Mouse (Mus musculus) thymus, adult 2 months (tissue): ENCODE results near the gene B430218F22Rik. TPM values are rescaled to one million over a fixed set of nuclear protein-coding genes. Genes with fewer than 3 reads are reported as not detected.

Source experiments
- DNase-seq: peaks from one replicate; pipeline ENCODE4 v3.0.0; 2021
- H3K27ac ChIP-seq: fragments of 200-500 bp; 2 replicates; pipeline ENCODE4 v1.5.1; 2012; ENCODE audit warnings: low read length, control low read depth; ENCODE audit not compliant: control insufficient read depth, insufficient read depth
- H3K27me3 ChIP-seq: fragments of 200-500 bp; 2 replicates; pipeline ENCODE4 v1.6.1; 2012; ENCODE audit warnings: mild to moderate bottlenecking, low read length, moderate library complexity, mixed read lengths; ENCODE audit not compliant: control insufficient read depth, insufficient read depth
- H3K36me3 ChIP-seq: fragments of 200-500 bp; 2 replicates; pipeline ENCODE4 v1.6.1; 2012; ENCODE audit warnings: mild to moderate bottlenecking, low read length, moderate library complexity; ENCODE audit not compliant: control insufficient read depth, insufficient read depth
- H3K4me1 ChIP-seq: fragments of 200-500 bp; replicated peaks from 2 replicates; pipeline ENCODE4 v1.6.1; 2012; ENCODE audit warnings: low read length; ENCODE audit not compliant: control insufficient read depth, insufficient read depth
- H3K4me3 ChIP-seq: fragments of 200-500 bp; 2 replicates; pipeline ENCODE4 v1.5.1; 2012; ENCODE audit warnings: mild to moderate bottlenecking, low read length, control low read depth, moderate library complexity; ENCODE audit not compliant: control insufficient read depth, insufficient read depth
- CTCF ChIP-seq: fragments of 200-500 bp; IDR thresholded peaks from 2 replicates; pipeline ENCODE4 v1.5.1; 2012; ENCODE audit warnings: mild to moderate bottlenecking, control low read depth, low read length, moderate library complexity, borderline replicate concordance; ENCODE audit not compliant: control insufficient read depth, poor library complexity, insufficient read depth; ENCODE audit errors: extremely low read depth
- POLR2A ChIP-seq: fragments of 200-500 bp; IDR thresholded peaks from 2 replicates; pipeline ENCODE4 v1.6.1; 2012; ENCODE audit warnings: mild to moderate bottlenecking, low read length, control low read depth, moderate library complexity; ENCODE audit not compliant: control insufficient read depth, poor library complexity, insufficient read depth; ENCODE audit errors: extremely low read depth
- WGBS: fragments of 180-500 bp; shearing (Covaris S2); methylation state at CpG from one replicate; pipeline ENCODE4 v1.1.7; 2018; 5-methylcytosine and 5-hydroxymethylcytosine counted together
- polyA plus RNA-seq: library from polyadenylated mRNA; depleted of rRNA; stranded (reverse); fragments of >200 nt; gene quantifications from 2 replicates; pipeline ENCODE4 v1.2.3, GENCODE M21; 2012; rRNA removed

Gene B430218F22Rik
- polyA plus RNA-seq, 1 experiment: 0.49 TPM

- no peaks in the 10 kb centered on the region for H3K27me3 ChIP-seq
- H3K4me3 ChIP-seq: no peak overlapping the region
- 5% methylated on average over 1 of the region's 1 CpGs for WGBS
- TF ChIP-seq POLR2A (no peak), CTCF (no peak)
- H3K4me1 ChIP-seq: no peaks in the 10 kb centered on the region
- no peak for DNase-seq
- no peaks in the 10 kb centered on the region for H3K36me3 ChIP-seq
- H3K27ac ChIP-seq: no peak overlapping the region
Observed at GRCm38 (mm10) chr13:118420408-118420807, 34.0 kb downstream of the B430218F22Rik start.

- TF ChIP-seq CTCF (no peak), POLR2A (no peak)
- 29% methylated on average over 1 of the region's 1 CpGs for WGBS
- Histone ChIP-seq H3K27ac (no peak overlapping the region), H3K4me1 (no peaks in the 10 kb centered on the region), H3K27me3 (no peaks in the 10 kb centered on the region), H3K36me3 (no peaks in the 10 kb centered on the region), H3K4me3 (no peak overlapping the region)
- no peak for DNase-seq
Observed at GRCm38 (mm10) chr13:118420847-118421246, 34.4 kb downstream of the B430218F22Rik start.

Other genes starting within 250 kb of the B430218F22Rik start
- 24.7 and 36.7 TPM in 2 replicates for gene Mrps30, start 622 bp downstream of the B430218F22Rik start, polyA plus RNA-seq